Mouse (Mus musculus) common myeloid progenitor, adult 5-6 weeks (primary cell): Measurements from ENCODE around the gene Cuedc2. TPM values are rescaled to one million over a fixed set of nuclear protein-coding genes. Genes with fewer than 3 reads are reported as not detected.
A peak's percentile ranks its signal among the peaks of the same experiment; 100 is the strongest.

ENCODE experiments used
- ATAC-seq: replicated peaks from 2 replicates; pipeline ENCODE4 v1.8.0; 2016; ENCODE audit warnings: low read depth, mild to moderate bottlenecking, moderate TSS enrichment, inconsistent platforms; ENCODE audit not compliant: poor library complexity, severe bottlenecking
- total RNA-seq: library from RNA; stranded (forward); fragments of 200-1000, 187-1606 nt; gene quantifications from 2 replicates; pipeline ENCODE4 v1.2.3, GENCODE M21; 2017

Gene Cuedc2
- total RNA-seq, 1 experiment from 2014 or later: 149 TPM

GRCm38 (mm10) chr19:46322996-46323572, 15.4 kb downstream of the Cuedc2 start:
- no peak for ATAC-seq

- no peak for ATAC-seq
Measured at GRCm38 (mm10) chr19:46322144-46322995, 16.1 kb downstream of the Cuedc2 start.

- ATAC-seq: no peak
Measured at GRCm38 (mm10) chr19:46321101-46321943, 17.2 kb downstream of the Cuedc2 start.

- no peak for ATAC-seq
Measured at GRCm38 (mm10) chr19:46320076-46320785, 18.3 kb downstream of the Cuedc2 start.

GRCm38 (mm10) chr19:46318586-46319378, 19.7 kb downstream of the Cuedc2 start:
- no peak for ATAC-seq

- ATAC-seq: no peak
Measured at GRCm38 (mm10) chr19:46318031-46318471, 20.5 kb downstream of the Cuedc2 start.

GRCm38 (mm10) chr19:46317546-46317885, 21.0 kb downstream of the Cuedc2 start:
- ATAC-seq: no peak

GRCm38 (mm10) chr19:46316846-46317545, 21.5 kb downstream of the Cuedc2 start:
- ATAC-seq: 0 out of 2 replicates have a peak, but pooled peaks have one; percentile 23

GRCm38 (mm10) chr19:46315752-46316610, 22.5 kb downstream of the Cuedc2 start:
- ATAC-seq: no peak

GRCm38 (mm10) chr19:46314872-46315742, 23.4 kb downstream of the Cuedc2 start:
- ATAC-seq: peak; percentile 42

- ATAC-seq: no peak
Measured at GRCm38 (mm10) chr19:46314151-46314601, 24.3 kb downstream of the Cuedc2 start.

- no peak for ATAC-seq
Measured at GRCm38 (mm10) chr19:46313591-46313990, 24.9 kb downstream of the Cuedc2 start.

GRCm38 (mm10) chr19:46313116-46313515, 25.4 kb downstream of the Cuedc2 start:
- ATAC-seq: no peak

- no peak for ATAC-seq
Measured at GRCm38 (mm10) chr19:46312566-46312965, 25.9 kb downstream of the Cuedc2 start.

- no peak for ATAC-seq
Measured at GRCm38 (mm10) chr19:46311341-46311740, 27.2 kb downstream of the Cuedc2 start.

GRCm38 (mm10) chr19:46310312-46310865, 28.1 kb downstream of the Cuedc2 start:
- ATAC-seq: no peak
